Mouse (Mus musculus): ENCODE measurements around the gene Ucp2.

Gene Ucp2

GRCm38 (mm10) chr7:100495042-100495441, 1.9 kb downstream of the Ucp2 start:
- TF ChIP-seq GATA4 (IDR thresholded peaks at IDR 0.05; ENCODE audit: insufficient replicate concordance, low read length): no peak

GRCm38 (mm10) chr7:100495581-100496251, 2.6 kb downstream of the Ucp2 start:
- peak; percentile 34; the same call in 1 of the 2 replicates for TF ChIP-seq GATA4 (IDR thresholded peaks at IDR 0.05; ENCODE audit: insufficient replicate concordance, low read length)

DNA sequence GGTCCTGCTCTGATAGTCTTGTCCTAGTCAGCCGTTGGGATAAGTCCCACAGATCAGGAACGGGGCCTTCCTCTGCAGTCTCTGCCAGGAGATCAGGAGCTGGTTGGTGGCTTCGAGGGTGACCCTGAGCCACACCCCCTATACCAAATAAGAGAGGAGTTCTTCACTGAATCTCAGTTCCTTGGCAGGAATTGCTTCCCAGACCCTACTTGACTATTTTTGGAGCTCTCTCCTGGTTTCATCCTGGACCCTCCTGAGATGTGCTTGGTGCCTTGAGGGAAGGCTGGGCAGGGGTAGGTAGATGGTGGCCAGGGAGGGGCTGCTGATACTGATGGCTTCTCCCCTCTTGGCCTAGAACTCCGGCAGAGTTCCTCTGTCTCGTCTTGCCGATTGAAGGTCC, 3.2 kb downstream of the Ucp2 start:
- no peak for TF ChIP-seq GATA4 (IDR thresholded peaks at IDR 0.05; ENCODE audit: insufficient replicate concordance, low read length)

DNA sequence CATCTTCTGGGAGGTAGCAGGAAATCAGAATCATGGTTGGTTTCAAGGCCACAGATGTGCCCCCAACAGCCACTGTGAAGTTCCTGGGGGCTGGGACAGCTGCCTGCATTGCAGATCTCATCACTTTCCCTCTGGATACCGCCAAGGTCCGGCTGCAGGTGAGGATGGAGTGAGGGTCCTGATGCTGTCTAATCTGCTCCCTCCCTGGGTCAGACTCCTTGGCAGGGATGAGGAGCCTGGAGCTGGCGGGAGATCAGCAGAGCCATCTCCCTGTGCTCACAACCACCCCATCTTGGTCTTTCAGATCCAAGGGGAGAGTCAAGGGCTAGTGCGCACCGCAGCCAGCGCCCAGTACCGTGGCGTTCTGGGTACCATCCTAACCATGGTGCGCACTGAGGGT, 3.7 kb downstream of the Ucp2 start:
- TF ChIP-seq GATA4 (IDR thresholded peaks at IDR 0.05; ENCODE audit: insufficient replicate concordance, low read length): no peak

GRCm38 (mm10) chr7:100497402-100497801, 4.3 kb downstream of the Ucp2 start:
- no peak for TF ChIP-seq GATA4 (IDR thresholded peaks at IDR 0.05; ENCODE audit: insufficient replicate concordance, low read length)

GRCm38 (mm10) chr7:100497982-100498381, 4.8 kb downstream of the Ucp2 start:
- TF ChIP-seq GATA4 (IDR thresholded peaks at IDR 0.05; ENCODE audit: insufficient replicate concordance, low read length): no peak

GRCm38 (mm10) chr7:100499465-100499864, 6.3 kb downstream of the Ucp2 start:
- no peak for TF ChIP-seq GATA4 (IDR thresholded peaks at IDR 0.05; ENCODE audit: insufficient replicate concordance, low read length)

GRCm38 (mm10) chr7:100500276-100500977, 7.3 kb downstream of the Ucp2 start:
- no peak for TF ChIP-seq GATA4 (IDR thresholded peaks at IDR 0.05; ENCODE audit: insufficient replicate concordance, low read length)

GRCm38 (mm10) chr7:100501027-100501843, 8.1 kb downstream of the Ucp2 start:
- no peak for TF ChIP-seq GATA4 (IDR thresholded peaks at IDR 0.05; ENCODE audit: insufficient replicate concordance, low read length)

- TF ChIP-seq GATA4 (IDR thresholded peaks at IDR 0.05; ENCODE audit: insufficient replicate concordance, low read length): no peak
These were observed 8.8 kb downstream of the Ucp2 start for GRCm38 (mm10) chr7:100501844-100502373.

GRCm38 (mm10) chr7:100502374-100502922, 9.3 kb downstream of the Ucp2 start:
- no peak for TF ChIP-seq GATA4 (IDR thresholded peaks at IDR 0.05; ENCODE audit: insufficient replicate concordance, low read length)

DNA sequence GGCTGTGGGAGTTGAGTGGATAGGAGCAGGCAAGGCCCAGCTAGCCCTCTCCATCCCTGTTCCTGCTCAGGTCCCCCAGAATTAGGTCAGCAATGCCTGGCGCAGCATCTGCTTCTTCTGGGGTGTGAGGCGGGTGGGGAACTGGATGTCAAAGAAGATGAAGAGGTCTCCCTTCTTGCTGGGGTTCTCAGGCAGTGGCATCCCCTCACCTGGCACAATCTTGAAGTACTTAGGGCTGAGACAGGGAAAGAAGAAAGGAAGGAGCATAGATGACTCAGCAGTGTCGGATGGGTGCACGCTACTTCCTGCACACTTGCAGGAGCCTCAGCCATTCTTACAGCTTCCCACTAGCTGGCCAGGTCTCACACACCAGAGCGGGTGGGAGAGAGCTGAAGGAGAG, 9.9 kb downstream of the Ucp2 start:
- no peak for TF ChIP-seq GATA4 (IDR thresholded peaks at IDR 0.05; ENCODE audit: insufficient replicate concordance, low read length)

DNA sequence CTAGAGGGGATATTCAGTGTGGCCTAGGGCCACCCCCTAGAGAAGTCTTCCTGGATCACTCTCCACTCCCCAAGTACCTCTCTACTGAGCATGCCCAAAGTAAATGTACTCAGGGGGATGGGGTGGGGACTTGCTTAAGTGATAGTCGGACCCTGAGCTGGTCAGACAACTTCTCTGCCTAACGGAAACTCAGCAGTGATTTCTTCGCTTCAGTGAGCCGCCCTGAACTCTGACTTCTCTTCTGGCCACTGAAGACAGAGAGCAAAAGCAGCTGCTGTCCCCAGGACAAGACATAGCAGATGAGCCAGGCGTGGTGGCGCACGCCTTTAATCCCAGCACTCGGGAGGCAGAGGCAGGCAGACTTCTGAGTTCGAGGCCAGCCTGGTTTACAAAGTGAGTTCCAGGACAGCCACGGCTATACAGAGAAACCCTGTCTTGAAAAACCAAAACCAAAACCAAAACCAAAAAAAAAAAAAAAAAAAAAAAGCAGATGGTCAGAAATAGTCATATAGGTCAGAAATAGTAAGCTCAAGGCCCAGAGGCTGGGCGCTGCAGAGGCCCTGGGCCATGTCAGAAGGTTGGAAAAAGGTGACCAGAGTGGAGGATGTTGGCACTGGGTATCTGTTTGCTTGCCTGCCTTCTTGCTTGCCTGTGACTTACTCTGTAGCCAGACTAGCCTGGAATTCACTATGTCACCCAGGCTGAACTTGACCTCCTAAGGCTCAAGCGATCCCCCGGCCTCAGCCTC, 11.8 kb downstream of the Ucp2 start:
- TF ChIP-seq GATA4 (IDR thresholded peaks at IDR 0.05; ENCODE audit: insufficient replicate concordance, low read length): no peak

DNA sequence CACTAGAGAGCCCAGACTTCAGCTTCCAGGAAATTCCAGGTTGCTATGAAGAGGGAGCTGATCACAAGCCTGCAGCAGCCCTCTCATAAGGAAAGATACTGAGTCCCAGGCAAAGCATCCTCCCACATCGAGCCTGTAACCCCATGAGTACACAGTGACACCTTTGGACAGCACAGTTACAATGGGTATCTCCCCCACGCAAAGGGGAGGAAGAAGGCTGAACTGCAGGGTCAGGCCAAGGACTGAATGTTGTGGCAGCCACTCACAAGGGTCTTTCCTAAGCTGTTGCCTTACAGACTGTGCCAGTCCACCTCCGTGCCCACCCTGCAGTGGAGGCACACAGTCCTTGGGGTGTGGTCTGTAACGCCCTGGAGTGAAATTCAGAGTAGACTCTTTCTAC, 13.4 kb downstream of the Ucp2 start:
- TF ChIP-seq GATA4 (IDR thresholded peaks at IDR 0.05; ENCODE audit: insufficient replicate concordance, low read length): no peak

- no peak for TF ChIP-seq GATA4 (IDR thresholded peaks at IDR 0.05; ENCODE audit: insufficient replicate concordance, low read length)
These were observed 15.5 kb downstream of the Ucp2 start for GRCm38 (mm10) chr7:100508670-100509069.

Measured in liver, adult (tissue).